Mouse (Mus musculus) kidney, adult 11 months (tissue): ENCODE measurements around the gene Borcs5.
A peak's percentile ranks its signal among the peaks of the same experiment; 100 is the strongest.
"Not testable (repeated sequence)": the region's sequence is repeated elsewhere in the genome, so short reads cannot be mapped to it uniquely, and the experiment has no call there.

ENCODE experiments used
- DNase-seq: peaks from one replicate; pipeline ENCODE4 v3.0.0; 2022

Gene Borcs5

DNA sequence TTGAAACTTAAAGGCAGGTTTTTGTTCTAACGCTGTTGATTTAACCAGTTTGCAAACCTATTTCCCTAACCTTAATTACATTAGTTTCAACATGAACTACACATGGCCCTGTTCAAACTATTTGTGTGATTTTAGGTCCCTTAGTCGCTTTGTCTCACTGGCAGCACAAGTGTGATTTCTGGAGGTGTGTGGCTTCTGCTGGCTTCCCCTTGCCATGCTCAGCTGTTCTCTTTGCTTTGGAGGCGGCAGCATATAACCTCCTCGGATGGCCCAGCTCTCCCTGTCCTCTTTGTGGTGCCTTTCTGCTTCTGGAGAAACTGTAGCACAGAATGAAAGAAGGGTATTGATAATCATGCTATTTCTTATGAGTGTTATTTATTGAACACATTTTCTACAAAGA is 38.2 kb downstream of the Borcs5 start:
- no peak for DNase-seq

DNA sequence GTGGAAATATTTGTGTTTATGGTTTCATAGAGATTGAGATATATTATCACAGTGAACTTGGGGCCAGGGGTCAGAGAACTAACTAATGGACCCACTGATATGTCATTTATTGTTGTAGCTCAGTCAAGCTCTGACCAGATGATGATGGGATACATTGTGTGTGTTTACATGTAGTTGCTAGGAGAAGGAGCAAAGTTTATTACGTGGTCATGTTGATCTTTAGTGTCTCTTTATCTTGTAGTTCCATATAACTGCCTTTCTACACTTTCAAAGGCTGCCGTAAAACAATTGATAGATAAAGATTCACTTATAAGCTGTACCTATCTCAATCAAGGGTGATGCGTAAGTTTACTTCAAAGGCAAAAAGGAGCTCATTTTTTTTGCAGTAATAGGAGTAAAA is 38.7 kb downstream of the Borcs5 start:
- no peak for DNase-seq

DNA sequence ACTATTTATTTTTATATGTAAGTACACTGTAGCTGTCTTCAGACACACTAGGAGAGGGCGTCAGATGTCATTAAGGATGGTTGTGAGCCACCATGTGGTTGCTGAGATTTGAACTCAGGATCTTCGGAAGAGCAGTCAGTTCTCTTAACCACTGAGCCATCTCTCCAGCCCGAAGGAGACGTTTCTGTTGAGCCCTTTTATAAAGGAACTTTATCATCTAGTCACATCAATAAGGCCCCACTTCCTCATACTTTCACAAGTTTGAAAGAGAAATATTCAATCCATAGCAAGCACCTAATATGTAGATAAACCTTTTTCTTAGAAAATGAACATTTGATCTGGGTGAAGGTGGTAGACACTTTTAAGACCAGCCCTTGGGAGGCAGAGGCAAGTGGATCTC is 40.0 kb downstream of the Borcs5 start:
- not testable (repeated sequence) for DNase-seq

DNA sequence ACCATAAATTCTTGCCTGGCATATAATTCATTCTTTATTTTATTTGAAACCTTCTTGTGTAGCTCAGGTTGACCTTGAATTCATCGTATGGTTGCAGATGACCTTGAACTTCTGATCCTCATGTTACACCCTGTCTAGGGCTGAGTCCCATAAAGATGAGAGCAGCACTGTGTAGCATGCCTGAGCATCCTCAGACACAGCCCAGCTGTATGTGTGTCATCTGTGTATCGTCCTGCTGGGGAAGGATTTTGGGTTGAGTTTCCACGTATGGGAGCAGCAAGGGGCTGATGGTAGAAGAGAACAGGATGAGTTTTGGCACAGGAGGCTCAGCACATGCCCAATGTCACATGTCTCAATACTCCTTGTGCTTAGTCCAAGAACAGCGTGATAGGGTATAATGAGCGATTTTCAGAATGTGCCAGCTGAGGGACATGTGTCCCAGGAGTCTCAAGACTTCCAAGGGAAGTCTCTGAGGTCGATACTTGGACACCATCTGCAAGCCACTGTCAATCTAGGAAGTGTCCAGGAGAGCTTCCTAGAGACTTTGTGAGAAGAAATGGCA is 45.1 kb downstream of the Borcs5 start:
- no peak for DNase-seq

DNA sequence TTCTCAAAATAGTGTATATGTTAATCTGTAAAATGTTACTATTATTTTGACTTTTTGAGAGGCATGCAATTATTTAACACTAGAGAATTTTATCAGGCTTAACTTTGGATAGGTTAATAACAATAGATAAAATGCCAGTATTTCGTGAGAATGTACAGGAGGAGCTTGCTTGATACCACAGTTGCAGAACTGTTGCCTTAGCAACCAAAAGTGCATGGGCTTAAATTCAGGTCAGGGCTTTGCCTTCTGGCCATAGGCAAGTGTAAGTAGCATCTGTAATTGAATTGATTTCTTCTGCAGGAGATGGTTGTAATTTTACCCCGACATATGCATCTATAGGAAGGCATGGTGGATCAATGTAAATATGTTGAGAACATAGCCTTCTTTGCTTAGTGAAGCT is 45.7 kb downstream of the Borcs5 start:
- DNase-seq, result no peak

DNA sequence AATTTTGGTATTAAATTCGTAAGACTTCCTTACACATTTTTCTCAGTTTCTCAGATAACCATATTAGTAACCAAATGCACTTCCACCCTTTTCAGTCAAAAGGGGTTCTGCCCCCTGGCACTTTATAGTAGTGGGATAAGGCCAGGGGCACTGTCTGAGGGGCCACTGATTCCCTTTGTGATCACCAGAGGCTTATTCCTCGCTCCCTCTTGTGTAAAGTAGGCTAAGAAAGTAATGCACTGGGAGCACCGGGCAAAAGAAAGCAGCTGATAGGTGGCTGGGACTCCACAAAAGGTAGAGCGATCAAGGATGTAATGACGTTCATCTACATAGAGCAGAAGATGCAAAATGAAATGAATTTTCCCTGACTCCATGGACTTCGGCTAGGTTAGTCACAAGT is 46.2 kb downstream of the Borcs5 start:
- DNase-seq, result no peak

DNA sequence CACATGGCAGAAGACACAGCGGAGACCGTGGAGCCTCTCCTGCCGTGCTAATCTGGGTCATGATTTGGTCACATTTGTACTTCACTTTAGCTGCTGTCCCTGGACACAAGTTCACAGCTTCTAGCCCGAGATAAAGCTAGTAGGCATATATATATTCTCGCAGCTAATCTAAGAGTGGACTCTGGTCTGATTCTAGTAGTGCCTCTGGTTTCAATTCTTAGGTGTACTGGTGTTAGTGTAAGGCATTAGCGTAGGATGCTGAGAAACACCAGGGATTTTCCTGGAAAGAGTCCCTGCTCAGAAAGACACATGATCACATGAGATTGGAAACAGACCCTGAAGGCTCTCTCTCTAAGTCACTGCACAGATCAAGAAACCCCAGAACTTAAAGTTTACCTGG is 55.2 kb downstream of the Borcs5 start:
- no peak for DNase-seq

DNA sequence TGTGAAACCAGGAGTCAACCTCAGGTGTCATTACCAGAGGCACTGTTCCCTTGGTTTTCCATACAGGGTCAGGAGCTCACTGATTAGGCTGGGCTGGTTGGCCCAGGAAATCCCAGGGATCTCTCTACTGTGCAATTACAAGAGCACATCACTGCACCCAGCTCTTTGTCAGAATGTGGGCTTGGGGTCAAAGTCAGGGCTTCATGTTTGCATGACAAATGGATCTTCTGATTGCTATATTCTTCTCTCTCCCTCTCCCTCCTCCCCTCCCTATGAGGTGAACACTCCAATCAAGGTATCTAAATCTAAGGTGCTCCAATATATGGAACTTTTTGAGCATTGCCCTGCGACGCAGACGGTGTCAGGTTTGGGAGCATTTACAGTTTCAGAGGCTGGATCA is 55.7 kb downstream of the Borcs5 start:
- no peak for DNase-seq

DNA sequence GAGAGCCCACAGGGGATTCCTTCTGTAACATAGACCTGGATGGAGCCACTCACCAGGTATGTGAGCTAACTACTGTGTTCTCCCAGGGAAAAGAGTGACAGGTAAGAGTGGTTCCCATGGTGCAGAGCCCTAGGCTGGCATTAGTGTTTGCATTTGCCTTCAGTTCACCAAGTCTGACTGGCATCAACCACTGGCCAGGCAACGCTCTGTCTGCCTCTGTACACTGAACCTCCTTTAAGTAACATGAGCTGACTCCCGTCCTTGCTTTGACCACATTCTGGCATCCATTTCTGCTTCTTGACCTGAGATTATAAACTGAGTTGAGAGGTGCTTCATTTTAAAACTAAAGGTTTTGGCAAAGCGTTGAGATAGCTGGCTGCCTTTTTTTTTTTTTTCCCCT is 56.3 kb downstream of the Borcs5 start:
- DNase-seq, result no peak

DNA sequence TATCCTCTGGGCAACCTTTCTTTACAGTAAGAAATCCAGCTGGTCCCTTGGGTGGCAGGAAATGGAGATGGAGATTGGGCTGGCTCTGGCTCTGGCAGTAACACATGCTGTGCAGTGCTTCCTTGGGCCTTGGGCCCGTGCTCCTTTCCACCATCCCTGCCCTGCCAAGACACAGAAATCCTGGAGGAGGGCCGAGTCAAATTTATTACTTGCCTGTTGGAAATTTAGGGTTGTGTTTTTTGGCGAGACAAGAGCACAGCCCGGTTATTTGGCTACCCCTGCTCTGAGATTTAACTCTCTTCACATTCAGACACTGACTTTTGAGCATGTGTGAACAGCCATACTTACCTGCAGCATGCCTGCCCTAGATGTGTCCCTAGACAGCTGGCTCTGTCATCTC is 56.8 kb downstream of the Borcs5 start:
- DNase-seq, result peak; percentile 16

DNA sequence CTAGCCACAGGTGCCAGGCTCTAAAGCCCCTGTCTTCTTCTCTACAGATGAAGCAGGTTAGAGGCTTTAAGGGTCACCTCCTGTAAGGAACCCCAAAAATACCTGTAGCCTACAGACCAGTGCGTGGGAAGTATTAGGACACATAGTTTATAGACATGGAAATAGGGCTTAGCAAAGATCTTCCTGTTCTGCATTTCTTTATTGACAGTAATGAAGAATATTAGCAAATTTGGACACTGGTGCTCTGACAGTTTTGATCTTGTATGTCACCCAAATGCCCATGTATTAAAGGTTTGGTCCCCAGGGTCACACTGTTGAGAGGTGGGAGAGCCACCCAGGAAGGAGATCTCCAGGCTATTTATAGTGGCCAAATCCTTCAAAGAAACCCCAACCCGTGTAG is 57.2 kb downstream of the Borcs5 start:
- no peak for DNase-seq

DNA sequence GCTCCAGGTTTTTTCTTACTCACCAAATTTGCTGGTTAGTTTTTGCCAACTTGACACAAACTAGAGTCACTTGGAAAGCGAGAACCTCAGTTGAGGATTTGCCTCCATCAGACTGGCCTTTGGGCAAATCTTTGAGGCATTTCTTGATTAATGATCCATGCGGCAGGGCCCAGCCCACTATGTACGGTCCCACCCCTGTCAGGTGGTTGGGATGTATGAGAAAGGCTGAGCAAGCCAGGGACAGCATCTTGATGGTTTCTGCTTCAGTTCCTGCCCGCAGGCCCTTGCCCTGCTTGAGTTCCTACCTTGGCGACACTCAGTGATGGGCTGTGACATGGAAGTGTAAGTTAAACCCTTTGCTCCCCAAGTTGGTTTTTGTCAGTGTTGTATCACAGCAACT is 58.9 kb downstream of the Borcs5 start:
- no peak for DNase-seq

DNA sequence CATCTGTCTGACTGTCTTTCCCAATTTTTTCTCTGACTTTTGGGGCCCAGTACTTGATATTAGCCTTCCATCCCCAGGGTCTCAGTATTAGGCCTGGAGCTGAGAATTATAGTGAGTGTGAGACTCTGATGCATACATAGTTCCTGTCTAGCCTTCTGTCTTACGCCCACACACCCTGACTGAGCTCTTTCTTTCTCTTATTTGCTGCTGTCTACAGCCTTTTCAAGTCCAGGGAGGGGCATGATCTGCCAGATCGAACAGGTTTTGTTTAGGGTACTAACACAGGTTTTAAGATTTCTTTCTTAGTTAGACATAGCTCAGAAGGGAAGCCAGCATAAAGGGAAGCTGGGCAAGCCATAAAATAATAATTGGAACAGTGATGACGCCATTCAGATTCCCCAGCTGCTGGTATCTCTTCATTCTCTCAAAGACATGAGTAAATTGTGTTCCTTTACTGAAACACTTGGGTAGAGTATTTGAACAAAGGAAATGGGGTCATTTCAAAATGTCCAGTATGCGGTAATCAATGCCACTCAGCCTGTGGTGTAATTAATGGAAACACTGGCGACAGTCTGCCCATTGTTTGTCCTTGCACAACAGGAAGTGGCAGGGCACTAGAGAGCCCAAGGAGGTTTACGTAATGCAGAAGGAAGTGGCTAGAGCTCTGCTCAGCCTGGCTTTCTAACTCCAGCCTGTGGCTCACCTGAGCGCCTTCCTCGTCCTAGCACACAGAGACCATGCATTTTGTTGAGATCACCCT is 61.3 kb downstream of the Borcs5 start:
- DNase-seq, result peak; percentile 25

DNA sequence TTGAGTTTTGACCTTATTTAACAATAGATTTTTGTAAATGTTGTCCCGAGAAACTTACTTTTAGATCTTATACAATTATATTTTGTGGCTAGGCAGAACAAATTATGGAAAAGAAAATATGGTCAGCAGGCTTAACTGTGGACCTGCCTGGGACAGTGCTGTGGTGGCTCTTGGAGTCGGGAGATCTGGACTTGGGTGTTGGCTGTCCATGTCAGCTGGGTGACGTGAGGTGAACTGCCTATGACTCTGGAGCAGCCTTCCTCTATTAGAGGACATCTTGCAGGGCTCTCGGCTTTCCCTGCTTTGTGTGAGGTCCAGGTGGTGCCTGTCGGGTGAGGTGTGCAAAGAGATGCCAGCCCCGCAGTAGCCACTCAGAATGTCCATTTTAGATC is 61.9 kb downstream of the Borcs5 start:
- DNase-seq, result no peak

DNA sequence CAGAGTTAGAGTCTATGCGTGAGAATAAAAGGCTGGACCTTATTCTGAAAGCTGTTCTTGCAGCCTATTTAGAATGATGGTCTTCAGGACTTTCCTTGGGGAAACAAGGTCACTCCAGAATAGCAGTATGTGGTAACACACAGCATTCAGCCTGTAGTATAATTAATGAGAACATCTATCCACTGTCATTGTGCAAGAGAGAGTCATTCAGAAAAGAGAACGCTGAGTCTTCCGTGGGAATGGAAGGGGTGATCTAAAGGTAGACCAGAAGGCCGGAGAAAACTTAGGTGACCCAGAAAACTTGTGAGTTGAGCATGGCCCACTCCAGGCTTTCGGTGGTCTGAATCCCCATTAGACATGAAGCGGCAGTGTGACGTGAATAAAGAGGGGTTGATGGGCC is 62.9 kb downstream of the Borcs5 start:
- DNase-seq, result no peak

DNA sequence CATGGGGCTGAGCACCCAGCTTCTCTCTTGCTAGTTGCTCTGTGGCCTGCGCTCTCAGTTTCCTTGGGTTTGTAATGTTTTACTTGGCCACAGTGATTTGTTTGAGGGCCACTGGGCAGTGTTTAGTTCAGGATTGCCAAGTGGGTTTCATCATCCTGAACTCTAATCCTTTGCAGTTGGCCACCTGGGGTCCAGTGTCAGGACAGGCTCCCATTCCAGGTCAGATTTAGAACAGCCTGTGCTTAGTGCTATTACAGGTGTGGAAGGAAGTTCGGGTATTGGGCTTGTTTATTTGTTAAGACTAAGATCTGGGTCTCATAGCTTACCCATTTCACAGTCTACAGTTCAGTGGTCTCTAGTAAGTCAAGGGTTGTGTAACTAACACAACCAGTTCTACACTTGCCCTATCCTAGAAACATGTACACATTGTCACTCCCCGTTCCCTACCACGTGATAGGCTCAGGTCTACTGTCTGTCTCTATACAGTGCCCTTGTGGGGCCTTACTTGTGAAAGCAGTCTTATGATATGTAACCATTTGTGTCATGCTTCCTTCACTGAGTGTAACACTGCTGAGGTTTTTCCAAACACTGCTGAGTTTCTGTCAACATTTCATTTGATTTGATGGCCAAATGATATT is 63.9 kb downstream of the Borcs5 start:
- peak; percentile 61 for DNase-seq

DNA sequence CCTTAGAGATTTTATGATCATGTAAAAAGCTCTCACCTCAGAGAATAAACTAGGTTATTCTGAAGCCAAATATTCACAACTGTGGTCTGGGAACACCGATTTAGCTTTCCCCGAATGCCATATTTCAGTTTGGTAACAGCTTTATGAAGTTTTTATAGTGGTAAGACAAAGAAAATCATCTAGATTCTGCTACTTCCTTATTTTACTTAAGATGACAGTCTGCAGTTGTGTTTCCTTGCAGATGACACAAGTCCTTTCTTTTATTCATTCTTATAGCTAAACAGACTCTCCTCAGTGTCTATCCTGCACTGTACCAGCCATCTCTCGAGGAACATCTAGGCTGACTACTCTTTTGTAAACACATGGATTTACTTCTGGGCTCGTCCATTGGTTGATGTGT is 67.2 kb downstream of the Borcs5 start:
- no peak for DNase-seq

DNA sequence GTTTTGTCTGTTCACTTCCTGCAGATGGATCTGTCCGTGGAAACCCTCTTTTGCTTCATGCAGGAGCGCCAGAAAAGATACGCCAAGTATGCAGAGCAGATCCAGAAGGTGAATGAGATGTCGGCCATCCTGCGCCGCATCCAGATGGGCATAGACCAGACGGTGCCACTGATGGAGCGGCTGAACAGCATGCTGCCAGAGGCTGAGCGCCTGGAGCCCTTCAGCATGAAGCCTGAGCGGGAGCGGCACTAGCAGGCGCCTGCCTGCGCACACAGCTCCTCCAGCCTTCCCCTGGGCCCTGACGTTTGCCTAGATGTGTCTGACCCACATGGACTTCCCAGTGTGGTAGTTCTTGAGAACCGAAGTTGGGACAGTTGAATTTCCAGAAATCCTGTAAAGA is 70.7 kb downstream of the Borcs5 start:
- no peak for DNase-seq

DNA sequence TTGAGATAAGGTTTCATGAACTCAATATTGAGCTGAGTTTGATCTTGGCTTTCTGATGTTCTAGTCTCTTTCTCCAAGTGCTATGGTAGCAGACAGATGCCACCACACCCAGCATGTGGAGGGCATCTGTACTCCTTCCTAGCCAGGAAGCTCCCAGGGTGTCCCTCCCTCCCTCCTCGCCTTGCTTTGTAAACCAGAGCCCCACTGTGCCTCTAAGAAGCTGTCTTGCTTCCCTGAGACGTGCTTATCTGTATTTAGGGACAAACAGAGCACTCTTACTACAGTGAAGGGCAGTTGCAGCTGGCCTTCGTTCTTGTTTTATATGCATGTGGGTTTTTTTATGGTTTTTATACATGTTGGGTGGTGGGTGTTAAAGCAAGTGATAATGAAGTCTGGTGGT is 74.0 kb downstream of the Borcs5 start:
- no peak for DNase-seq

DNA sequence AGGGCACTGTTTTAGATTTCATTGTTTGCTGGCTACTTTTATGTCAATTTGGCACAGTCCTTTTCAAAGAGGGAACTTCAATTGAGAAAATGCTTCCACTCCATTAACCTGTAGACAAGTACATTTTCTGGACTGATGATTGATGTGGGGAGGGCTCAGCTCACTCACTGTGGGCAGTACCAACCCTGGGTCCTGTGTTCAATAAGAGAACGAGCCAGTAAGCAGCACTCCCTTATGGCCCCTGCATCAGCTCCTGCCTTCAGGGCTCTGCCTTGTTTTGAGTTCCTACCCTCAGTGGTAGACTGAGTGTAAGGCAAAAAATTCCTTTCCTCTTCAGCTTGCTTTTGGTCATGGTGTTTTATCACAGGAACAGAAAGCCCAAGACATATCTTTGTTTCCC is 74.6 kb downstream of the Borcs5 start:
- DNase-seq, result no peak

DNA sequence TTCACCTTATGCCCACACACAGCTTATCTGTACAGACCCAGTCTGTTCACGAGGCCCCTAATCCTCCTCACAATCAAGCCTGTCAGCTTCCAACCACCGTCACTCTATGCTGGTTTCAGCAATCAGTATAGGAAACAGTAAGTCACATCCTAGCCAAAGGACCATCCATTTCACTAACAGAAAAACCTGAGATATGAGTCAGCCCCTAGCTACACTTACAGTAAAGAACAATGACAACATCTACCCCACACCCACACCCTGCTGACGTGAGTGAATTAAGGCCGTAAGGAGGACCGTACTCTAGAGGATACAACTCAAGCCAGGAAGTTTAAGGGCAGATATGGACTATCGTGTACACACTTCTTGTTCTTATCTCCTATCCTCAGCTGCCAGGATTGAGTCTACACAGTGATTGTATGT is 76.9 kb downstream of the Borcs5 start:
- DNase-seq, result no peak

DNA sequence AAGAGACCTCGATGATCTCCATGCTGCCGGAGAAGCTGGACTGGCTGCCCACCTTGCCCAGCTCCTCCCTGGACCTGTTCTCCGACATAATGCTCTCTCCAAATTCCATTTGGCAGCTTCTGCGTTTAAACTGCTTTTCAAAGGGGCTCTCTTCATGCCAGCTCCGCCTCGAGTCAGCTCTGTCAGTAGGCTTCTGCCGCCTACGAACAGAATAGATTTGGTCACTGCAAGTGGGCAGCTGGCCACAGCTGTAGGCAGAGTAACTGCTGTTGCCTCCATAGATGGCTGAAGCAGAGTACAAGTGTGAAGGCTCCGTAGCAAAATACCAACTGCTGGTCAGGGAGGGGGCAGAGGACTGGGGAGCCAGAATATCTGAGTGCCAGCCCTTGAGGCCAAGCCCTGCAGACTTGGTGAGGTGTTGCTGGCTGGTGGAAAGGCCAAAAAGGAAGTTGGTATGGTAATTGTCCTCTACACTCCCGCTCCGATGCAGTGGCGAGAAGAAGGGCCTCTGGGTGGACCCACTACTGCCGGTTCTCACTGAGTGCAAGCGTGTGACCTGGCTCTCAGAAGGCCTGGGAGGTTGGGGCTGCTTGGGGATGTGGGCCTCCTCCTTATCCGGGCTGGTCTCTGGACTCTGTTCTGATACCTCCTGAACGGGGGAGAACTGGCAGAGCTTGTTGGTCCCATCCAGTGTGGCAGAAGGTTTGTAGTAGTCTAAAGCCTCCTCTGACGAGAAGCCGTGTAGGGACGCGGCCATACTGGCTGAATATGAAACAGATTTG is 78.8 kb downstream of the Borcs5 start:
- peak; percentile 15 for DNase-seq

DNA sequence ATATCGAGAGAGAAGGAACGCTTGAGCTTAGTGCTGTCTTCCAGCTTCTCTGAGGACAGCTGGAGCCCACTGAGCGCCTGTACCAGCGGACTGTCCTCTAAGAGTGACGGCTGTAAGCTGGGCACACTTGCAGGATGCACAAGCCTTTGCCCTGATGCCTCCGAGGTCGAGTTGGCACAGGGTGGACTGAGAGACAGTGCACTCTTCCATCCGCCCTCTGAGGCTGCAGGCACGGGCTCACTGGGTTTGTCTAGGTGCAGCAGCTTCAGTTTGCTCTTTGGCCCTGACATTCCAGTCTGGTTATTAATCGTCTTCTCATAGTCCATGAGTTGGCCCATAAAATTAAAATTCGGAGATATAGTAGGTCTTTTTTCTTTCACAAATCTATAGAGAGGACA is 79.4 kb downstream of the Borcs5 start:
- DNase-seq, result peak; percentile 71

DNA sequence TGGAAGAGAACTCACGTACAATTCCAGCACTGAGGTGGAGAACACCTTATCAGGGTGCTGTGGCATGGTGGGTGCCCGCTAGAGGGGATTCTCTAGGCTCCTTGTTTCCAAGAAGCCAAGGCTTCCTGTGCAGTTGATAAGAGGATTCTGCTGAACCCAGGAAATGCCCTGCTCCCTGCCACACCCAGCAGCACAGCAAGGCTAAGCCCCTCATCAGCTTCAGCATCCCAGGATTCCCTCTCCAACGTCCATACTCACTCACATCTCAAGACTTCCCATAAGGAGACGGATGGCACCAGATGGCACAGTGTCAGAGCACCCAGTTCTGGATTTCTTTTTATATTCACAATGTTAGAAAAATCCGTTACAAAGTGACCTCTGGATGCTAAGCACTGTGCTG is 79.8 kb downstream of the Borcs5 start:
- DNase-seq, result no peak
